8 mouse cellular contexts compared by ENCODE assay signal in the genomic region with DNA sequence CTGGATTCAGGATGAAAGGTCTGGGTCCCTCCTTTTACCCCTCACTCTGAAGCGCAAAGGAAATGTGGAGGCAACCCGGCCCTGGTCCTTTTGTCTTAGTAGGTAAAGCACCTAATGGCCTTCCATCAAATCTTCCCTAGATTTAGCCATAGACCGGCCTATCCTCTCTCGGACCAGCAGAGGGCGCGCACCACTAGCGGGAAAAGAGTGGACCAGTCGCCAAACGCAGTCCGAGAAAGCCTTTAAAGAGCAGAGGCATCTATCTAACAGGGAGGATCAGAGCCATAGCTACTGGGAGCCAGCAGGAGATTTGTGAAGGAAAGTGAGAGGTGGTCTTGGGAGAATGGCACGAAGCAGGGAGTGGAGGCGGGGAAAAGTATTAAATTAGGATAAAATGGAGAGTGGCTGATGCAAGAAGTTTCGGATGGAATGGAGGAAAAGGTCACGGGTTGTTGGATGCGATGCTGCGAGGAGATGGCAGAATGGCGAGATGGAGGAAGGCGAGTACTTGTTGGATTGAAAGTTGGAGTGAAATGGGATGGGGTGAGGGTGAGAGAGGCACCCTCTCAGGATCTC. TPM values are rescaled to one million over a fixed set of nuclear protein-coding genes. Genes with fewer than 3 reads are reported as not detected.
DNase-seq lines count a peak whose midpoint lies in the region; ATAC-seq lines count a peak whose summit lies in the region.

No protein-coding gene starts in this region.

- ATAC-seq in forebrain, embryonic 12.5 days (ENCODE audit: low FRiP score) = 0 out of 2 replicates have a peak, but pooled peaks have one; percentile 44
- ATAC-seq in hindbrain, embryonic 15.5 days (ENCODE audit: low FRiP score, low read depth) = no peak
- no peak for ATAC-seq in limb, embryonic 11.5 days (ENCODE audit: insufficient number of reproducible peaks, low FRiP score, low TSS enrichment, low read depth)
- no peak for ATAC-seq in neural tube, embryonic 11.5 days (ENCODE audit: insufficient read depth, low FRiP score, low TSS enrichment)

- no peak overlapping the region for H3K4me2 ChIP-seq in forebrain, embryonic 12.5 days
- peak overlapping the region; percentile 42 for H3K4me2 ChIP-seq in hindbrain, embryonic 15.5 days
- 0 out of 2 replicates have a peak overlapping the region, but pooled peaks have one; percentile 12 for H3K4me2 ChIP-seq in limb, embryonic 11.5 days (ENCODE audit: low read depth, severe bottlenecking)
- H3K4me2 ChIP-seq in neural tube, embryonic 11.5 days (ENCODE audit: low read depth) = no peak overlapping the region

- no peaks in the 10 kb centered on the region for H3K36me3 ChIP-seq in forebrain, embryonic 12.5 days (replicated peaks)
- H3K36me3 ChIP-seq in hindbrain, embryonic 15.5 days = no peaks in the 10 kb centered on the region
- no peaks in the 10 kb centered on the region for H3K36me3 ChIP-seq in limb, embryonic 11.5 days (ENCODE audit: control insufficient read depth, insufficient read depth, low read length)
- no peaks in the 10 kb centered on the region for H3K36me3 ChIP-seq in neural tube, embryonic 11.5 days (ENCODE audit: control insufficient read depth, insufficient read depth, low read length)

- H3K9ac ChIP-seq in forebrain, embryonic 12.5 days = no peak overlapping the region
- no peak overlapping the region for H3K9ac ChIP-seq in hindbrain, embryonic 15.5 days
- no peak overlapping the region for H3K9ac ChIP-seq in limb, embryonic 11.5 days (ENCODE audit: low read length)
- no peak overlapping the region for H3K9ac ChIP-seq in neural tube, embryonic 11.5 days (ENCODE audit: low read length)

- no peaks in the 10 kb centered on the region for H3K9me3 ChIP-seq in forebrain, embryonic 12.5 days
- H3K9me3 ChIP-seq in hindbrain, embryonic 15.5 days = no peaks in the 10 kb centered on the region
- H3K9me3 ChIP-seq in limb, embryonic 11.5 days (ENCODE audit: control insufficient read depth, low read length) = no peaks in the 10 kb centered on the region
- H3K9me3 ChIP-seq in neural tube, embryonic 11.5 days (ENCODE audit: control insufficient read depth, low read length) = no peaks in the 10 kb centered on the region

- WGBS in forebrain, embryonic 12.5 days = 1% methylated on average over 18 of the region's 18 CpGs
- 2% methylated on average over 18 of the region's 18 CpGs for WGBS in hindbrain, embryonic 15.5 days
- 2% methylated on average over 18 of the region's 18 CpGs for WGBS in limb, embryonic 11.5 days
- 1% methylated on average over 18 of the region's 18 CpGs for WGBS in neural tube, embryonic 11.5 days

- DNase-seq in ovary, postnatal 10 days (ENCODE audit: low spot score) = peak; percentile 28
- no peak for DNase-seq in ovary, adult 18-20 months (ENCODE audit: low spot score)
- peak; percentile 55 for DNase-seq in c-Kit-positive CD71-negative TER-119-negative erythroid progenitor cells, embryonic 14.5 days (ENCODE audit: low read depth)
- DNase-seq in limb, embryonic 11.5 days (ENCODE audit: low spot score) = peak; percentile 82
- DNase-seq in neural tube, embryonic 11.5 days (ENCODE audit: low spot score) = peak; percentile 81
- DNase-seq in thymus, postnatal 25 days = peak; percentile 32

- H3K4me3 ChIP-seq in forebrain, embryonic 12.5 days (replicated peaks) = no peak overlapping the region
- H3K4me3 ChIP-seq in hindbrain, embryonic 15.5 days = peak overlapping the region; percentile 16
- H3K4me3 ChIP-seq in limb, embryonic 11.5 days (ENCODE audit: low read depth, low read length) = no peak overlapping the region
- no peak overlapping the region for H3K4me3 ChIP-seq in neural tube, embryonic 11.5 days (ENCODE audit: low read depth, low read length)

- H3K27me3 ChIP-seq in forebrain, embryonic 12.5 days = peaks cover 83% of the 10 kb centered on the region
- peaks cover 73% of the 10 kb centered on the region for H3K27me3 ChIP-seq in hindbrain, embryonic 15.5 days
- H3K27me3 ChIP-seq in limb, embryonic 11.5 days (ENCODE audit: control insufficient read depth, insufficient read depth, low read length) = peaks cover 67% of the 10 kb centered on the region
- peaks cover 63% of the 10 kb centered on the region for H3K27me3 ChIP-seq in neural tube, embryonic 11.5 days (ENCODE audit: control insufficient read depth, insufficient read depth, low read length)

- peaks cover 31% of the 10 kb centered on the region for H3K4me1 ChIP-seq in forebrain, embryonic 12.5 days
- peaks cover 35% of the 10 kb centered on the region for H3K4me1 ChIP-seq in hindbrain, embryonic 15.5 days (replicated peaks)
- peaks cover 16% of the 10 kb centered on the region for H3K4me1 ChIP-seq in limb, embryonic 11.5 days (ENCODE audit: control insufficient read depth, insufficient read depth, low read length)
- peaks cover 8% of the 10 kb centered on the region for H3K4me1 ChIP-seq in neural tube, embryonic 11.5 days (ENCODE audit: control insufficient read depth, insufficient read depth, low read length)

- no peak overlapping the region for H3K27ac ChIP-seq in forebrain, embryonic 12.5 days
- no peak overlapping the region for H3K27ac ChIP-seq in hindbrain, embryonic 15.5 days (replicated peaks)
- no peak overlapping the region for H3K27ac ChIP-seq in limb, embryonic 11.5 days (replicated peaks; ENCODE audit: low read depth, low read length)
- no peak overlapping the region for H3K27ac ChIP-seq in neural tube, embryonic 11.5 days (ENCODE audit: low read depth, low read length)

RNA-seq across cellular contexts. Expression of a gene that starts 4.3 kb away (rescaled TPM):
- polyA plus RNA-seq in forebrain, embryonic 12.5 days (2016; fragmentation: Nextera tagmentation; extraction: Ambion mirVana) = not detected in 2 replicates
- 3.5 and 5.0 TPM in 2 replicates for polyA plus RNA-seq in hindbrain, embryonic 15.5 days (2015; fragmentation: Nextera tagmentation; extraction: Ambion mirVana)
- polyA plus RNA-seq in limb, embryonic 11.5 days (2014; fragmentation: Nextera tagmentation; extraction: Ambion mirVana) = not detected in 2 replicates
- 0.20 TPM in 1 of 2 replicates, not detected in the other for polyA plus RNA-seq in neural tube, embryonic 11.5 days (2014; fragmentation: Nextera tagmentation; extraction: Ambion mirVana)

RNA-seq across cellular contexts. Expression of a gene that starts 12.1 kb away (rescaled TPM):
- not detected in 2 replicates for polyA plus RNA-seq in forebrain, embryonic 12.5 days (2016; fragmentation: Nextera tagmentation; extraction: Ambion mirVana)
- 1.8 and 2.9 TPM in 2 replicates for polyA plus RNA-seq in hindbrain, embryonic 15.5 days (2015; fragmentation: Nextera tagmentation; extraction: Ambion mirVana)
- not detected in 2 replicates for polyA plus RNA-seq in limb, embryonic 11.5 days (2014; fragmentation: Nextera tagmentation; extraction: Ambion mirVana)
- not detected in 2 replicates for polyA plus RNA-seq in neural tube, embryonic 11.5 days (2014; fragmentation: Nextera tagmentation; extraction: Ambion mirVana)

RNA-seq across cellular contexts. Expression of a gene that starts 26.1 kb away (rescaled TPM):
- 2.0 TPM in 2 replicates for polyA plus RNA-seq in forebrain, embryonic 12.5 days (2016; fragmentation: Nextera tagmentation; extraction: Ambion mirVana)
- 11.1 and 12.4 TPM in 2 replicates for polyA plus RNA-seq in hindbrain, embryonic 15.5 days (2015; fragmentation: Nextera tagmentation; extraction: Ambion mirVana)
- polyA plus RNA-seq in limb, embryonic 11.5 days (2014; fragmentation: Nextera tagmentation; extraction: Ambion mirVana) = not detected in 2 replicates
- polyA plus RNA-seq in neural tube, embryonic 11.5 days (2014; fragmentation: Nextera tagmentation; extraction: Ambion mirVana) = 4.0 and 4.5 TPM in 2 replicates

RNA-seq across cellular contexts. Expression of a gene that starts 54.5 kb away (rescaled TPM):
- 0.24 and 0.55 TPM in 2 replicates for polyA plus RNA-seq in forebrain, embryonic 12.5 days (2016; fragmentation: Nextera tagmentation; extraction: Ambion mirVana)
- 0.83 and 1.2 TPM in 2 replicates for polyA plus RNA-seq in hindbrain, embryonic 15.5 days (2015; fragmentation: Nextera tagmentation; extraction: Ambion mirVana)
- not detected in 2 replicates for polyA plus RNA-seq in limb, embryonic 11.5 days (2014; fragmentation: Nextera tagmentation; extraction: Ambion mirVana)
- 0.08 TPM in 1 of 2 replicates, not detected in the other for polyA plus RNA-seq in neural tube, embryonic 11.5 days (2014; fragmentation: Nextera tagmentation; extraction: Ambion mirVana)

Comparison
In these comparisons a context has a peak if more than half of its experiments do, and no peak if none do; other contexts are left out.
1. H3K4me2 ChIP-seq: peak in hindbrain, embryonic 15.5 days (single experiment) and limb, embryonic 11.5 days (single experiment); none in forebrain, embryonic 12.5 days (single experiment) and neural tube, embryonic 11.5 days (single experiment).